In genomic region chr2:33754317-33754633, GRCm38 (mm10) we compare ENCODE assay signal across 8 mouse cellular contexts.
A peak's percentile ranks its signal among the peaks of the same experiment; 100 is the strongest.
DNase-seq lines count a peak whose midpoint lies in the region; ATAC-seq and TF ChIP-seq lines count a peak whose summit lies in the region.

No protein-coding gene starts in this region.

- no peak for TF ChIP-seq CTCF in heart, postnatal 0 days (IDR thresholded peaks at IDR 0.05; ENCODE audit: low read depth)

- H3K27me3 ChIP-seq in heart, postnatal 0 days (ENCODE audit: control insufficient read depth, insufficient read depth, low read length): no peaks in the 10 kb centered on the region
- no peaks in the 10 kb centered on the region for H3K27me3 ChIP-seq in heart, embryonic 11.5 days (ENCODE audit: control insufficient read depth, insufficient read depth, low read length)
- no peaks in the 10 kb centered on the region for H3K27me3 ChIP-seq in embryonic facial prominence, embryonic 14.5 days (replicated peaks; ENCODE audit: control insufficient read depth, insufficient read depth, low read length)
- no peaks in the 10 kb centered on the region for H3K27me3 ChIP-seq in hindbrain, embryonic 14.5 days (ENCODE audit: control insufficient read depth, insufficient read depth, low read length)
- no peaks in the 10 kb centered on the region for H3K27me3 ChIP-seq in midbrain, embryonic 14.5 days (ENCODE audit: control insufficient read depth, insufficient read depth, low read length)

- H3K36me3 ChIP-seq in heart, postnatal 0 days (replicated peaks; ENCODE audit: control insufficient read depth, insufficient read depth, low read length): peaks cover 5% of the 10 kb centered on the region; the same call in 1 of the 2 replicates
- H3K36me3 ChIP-seq in heart, embryonic 11.5 days (ENCODE audit: control insufficient read depth, insufficient read depth, low read length): no peaks in the 10 kb centered on the region
- peaks cover 15% of the 10 kb centered on the region for H3K36me3 ChIP-seq in embryonic facial prominence, embryonic 14.5 days (ENCODE audit: control insufficient read depth, insufficient read depth, low read length)
- peaks cover 19% of the 10 kb centered on the region for H3K36me3 ChIP-seq in hindbrain, embryonic 14.5 days (replicated peaks; ENCODE audit: control insufficient read depth, insufficient read depth)
- peaks cover 33% of the 10 kb centered on the region for H3K36me3 ChIP-seq in midbrain, embryonic 14.5 days (ENCODE audit: control insufficient read depth, insufficient read depth, low read length)

- ATAC-seq in heart, postnatal 0 days (ENCODE audit: insufficient read depth, low read depth): no peak
- ATAC-seq in heart, embryonic 11.5 days (replicated peaks; ENCODE audit: insufficient number of reproducible peaks, low FRiP score, low TSS enrichment): no peak
- no peak for ATAC-seq in embryonic facial prominence, embryonic 14.5 days (ENCODE audit: low read depth)
- peak; percentile 33; the same call in 1 of the 2 replicates for ATAC-seq in hindbrain, embryonic 14.5 days (ENCODE audit: low FRiP score)
- peak; percentile 15; the same call in 1 of the 2 replicates for ATAC-seq in midbrain, embryonic 14.5 days (ENCODE audit: low FRiP score, low TSS enrichment)

- peak overlapping the region; percentile 45 for H3K27ac ChIP-seq in heart, postnatal 0 days (ENCODE audit: low read depth)
- H3K27ac ChIP-seq in heart, embryonic 11.5 days (ENCODE audit: low read depth, low read length): no peak overlapping the region
- peak overlapping the region; percentile 82 for H3K27ac ChIP-seq in embryonic facial prominence, embryonic 14.5 days (replicated peaks; ENCODE audit: low read depth, low read length)
- peak overlapping the region; percentile 80 for H3K27ac ChIP-seq in hindbrain, embryonic 14.5 days
- peak overlapping the region; percentile 75 for H3K27ac ChIP-seq in midbrain, embryonic 14.5 days (replicated peaks; ENCODE audit: low read depth, low read length)

- no peak for DNase-seq in heart, postnatal 0 days (ENCODE audit: low spot score)
- no peak for DNase-seq in embryonic facial prominence, embryonic 14.5 days (ENCODE audit: low spot score)
- no peak for DNase-seq in hindbrain, embryonic 14.5 days (ENCODE audit: low spot score)
- no peak for DNase-seq in midbrain, embryonic 14.5 days
- DNase-seq in cerebellum, adult 11-12 months: no peak
- DNase-seq in testis, postnatal 14 days (ENCODE audit: low spot score): no peak
- no peak for DNase-seq in natural killer cell, adult 2 months (ENCODE audit: low spot score in 2 of 2)

- WGBS in heart, postnatal 0 days: 74% methylated on average over 3 of the region's 3 CpGs
- 73% methylated on average over 3 of the region's 3 CpGs for WGBS in heart, embryonic 11.5 days (ENCODE audit: insufficient replicate concordance)
- WGBS in embryonic facial prominence, embryonic 14.5 days: 54% methylated on average over 3 of the region's 3 CpGs
- 62% methylated on average over 3 of the region's 3 CpGs for WGBS in hindbrain, embryonic 14.5 days
- 67% methylated on average over 3 of the region's 3 CpGs for WGBS in midbrain, embryonic 14.5 days

- H3K4me2 ChIP-seq in heart, postnatal 0 days (ENCODE audit: low read depth, low read length): peak overlapping the region; percentile 19; the same call in 1 of the 2 replicates
- H3K4me2 ChIP-seq in heart, embryonic 11.5 days: no peak overlapping the region
- H3K4me2 ChIP-seq in embryonic facial prominence, embryonic 14.5 days (ENCODE audit: low read depth, low read length): no peak overlapping the region
- no peak overlapping the region for H3K4me2 ChIP-seq in hindbrain, embryonic 14.5 days (replicated peaks)
- H3K4me2 ChIP-seq in midbrain, embryonic 14.5 days (ENCODE audit: low read length): no peak overlapping the region

- no peaks in the 10 kb centered on the region for H3K9me3 ChIP-seq in heart, postnatal 0 days (replicated peaks; ENCODE audit: control insufficient read depth, low read length)
- no peaks in the 10 kb centered on the region for H3K9me3 ChIP-seq in heart, embryonic 11.5 days (replicated peaks; ENCODE audit: control insufficient read depth, low read length)
- H3K9me3 ChIP-seq in embryonic facial prominence, embryonic 14.5 days (ENCODE audit: control insufficient read depth, low read length): no peaks in the 10 kb centered on the region
- H3K9me3 ChIP-seq in hindbrain, embryonic 14.5 days (ENCODE audit: control insufficient read depth, low read length): no peaks in the 10 kb centered on the region
- H3K9me3 ChIP-seq in midbrain, embryonic 14.5 days (ENCODE audit: control insufficient read depth, low read length): no peaks in the 10 kb centered on the region

- H3K9ac ChIP-seq in heart, postnatal 0 days (replicated peaks; ENCODE audit: low read depth, low read length): no peak overlapping the region
- H3K9ac ChIP-seq in heart, embryonic 11.5 days (ENCODE audit: low read depth, low read length): no peak overlapping the region
- no peak overlapping the region for H3K9ac ChIP-seq in embryonic facial prominence, embryonic 14.5 days (ENCODE audit: low read depth, low read length)
- H3K9ac ChIP-seq in hindbrain, embryonic 14.5 days: peak overlapping the region; percentile 39; the same call in 1 of the 2 replicates
- H3K9ac ChIP-seq in midbrain, embryonic 14.5 days (replicated peaks; ENCODE audit: low read length): no peak overlapping the region

- no peak for TF ChIP-seq EP300 in heart, postnatal 0 days (IDR thresholded peaks at IDR 0.05; ENCODE audit: low read depth)

- peaks cover 24% of the 10 kb centered on the region for H3K4me1 ChIP-seq in heart, postnatal 0 days (ENCODE audit: control insufficient read depth, insufficient read depth)
- H3K4me1 ChIP-seq in heart, embryonic 11.5 days (ENCODE audit: control insufficient read depth, insufficient read depth, low read length): peaks cover 22% of the 10 kb centered on the region
- H3K4me1 ChIP-seq in embryonic facial prominence, embryonic 14.5 days (ENCODE audit: control insufficient read depth, insufficient read depth, low read length): peaks cover 34% of the 10 kb centered on the region
- H3K4me1 ChIP-seq in hindbrain, embryonic 14.5 days (replicated peaks; ENCODE audit: control insufficient read depth, insufficient read depth, low read length): peaks cover 46% of the 10 kb centered on the region
- peaks cover 42% of the 10 kb centered on the region for H3K4me1 ChIP-seq in midbrain, embryonic 14.5 days (ENCODE audit: control insufficient read depth, insufficient read depth, low read length)

- H3K4me3 ChIP-seq in heart, postnatal 0 days (ENCODE audit: low read depth, low read length): no peak overlapping the region
- H3K4me3 ChIP-seq in heart, embryonic 11.5 days (ENCODE audit: low read depth, low read length): no peak overlapping the region
- no peak overlapping the region for H3K4me3 ChIP-seq in embryonic facial prominence, embryonic 14.5 days (ENCODE audit: low read depth, low read length)
- H3K4me3 ChIP-seq in hindbrain, embryonic 14.5 days (replicated peaks; ENCODE audit: low read length): no peak overlapping the region
- no peak overlapping the region for H3K4me3 ChIP-seq in midbrain, embryonic 14.5 days (replicated peaks; ENCODE audit: low read depth, low read length)

Comparison
In these comparisons a context has a peak if more than half of its experiments do, and no peak if none do; other contexts are left out.
1. ATAC-seq: peak in hindbrain, embryonic 14.5 days (single experiment) and midbrain, embryonic 14.5 days (single experiment); none in heart, postnatal 0 days (single experiment), heart, embryonic 11.5 days (single experiment) and embryonic facial prominence, embryonic 14.5 days (single experiment).